Mouse (Mus musculus) embryonic facial prominence, embryonic 12.5 days (tissue): ENCODE results near the gene Sdc4. TPM values are rescaled to one million over a fixed set of nuclear protein-coding genes. Genes with fewer than 3 reads are reported as not detected.
A peak's percentile ranks its signal among the peaks of the same experiment; 100 is the strongest.

ENCODE experiments used
- ATAC-seq: fragments of 200-750 bp; cut with Nextera tagmentation; 2 replicates; pipeline ENCODE4 v1.8.0; 2017; ENCODE audit not compliant: insufficient number of reproducible peaks, insufficient read depth, low FRiP score, low TSS enrichment
- H3K27ac ChIP-seq: fragments of 300-500 bp; sonication (generic); 2 replicates; pipeline ENCODE4 v1.5.1; 2016; ENCODE audit warnings: mild to moderate bottlenecking
- H3K27me3 ChIP-seq: fragments of 300-500 bp; sonication (generic); 2 replicates; pipeline ENCODE4 v1.6.1; 2016; ENCODE audit warnings: mild to moderate bottlenecking, moderate library complexity
- H3K36me3 ChIP-seq: fragments of 300-500 bp; sonication (generic); 2 replicates; pipeline ENCODE4 v1.6.1; 2016; ENCODE audit warnings: mild to moderate bottlenecking
- H3K4me1 ChIP-seq: fragments of 300-500 bp; sonication (generic); 2 replicates; pipeline ENCODE4 v1.6.1; 2016
- H3K4me2 ChIP-seq: fragments of 300-500 bp; sonication (generic); replicated peaks from 2 replicates; pipeline ENCODE4 v1.6.1; 2016; ENCODE audit warnings: mild to moderate bottlenecking, moderate library complexity
- H3K4me3 ChIP-seq: fragments of 300-500 bp; sonication (generic); 2 replicates; pipeline ENCODE4 v1.5.1; 2016; ENCODE audit warnings: mild to moderate bottlenecking
- H3K9ac ChIP-seq: fragments of 300-500 bp; sonication (generic); 2 replicates; pipeline ENCODE4 v1.6.1; 2016; ENCODE audit warnings: mild to moderate bottlenecking, moderate library complexity
- H3K9me3 ChIP-seq: fragments of 300-500 bp; sonication (generic); 2 replicates; pipeline ENCODE4 v1.6.1; 2016; ENCODE audit warnings: mild to moderate bottlenecking, moderate library complexity
- WGBS: fragments of 180-500 bp; shearing (Covaris S2); methylation state at CpG from one replicate; pipeline ENCODE4 v1.1.7; 2016; 5-methylcytosine and 5-hydroxymethylcytosine counted together
- polyA plus RNA-seq: library from polyadenylated mRNA; unstranded; fragments of >200 nt; fragmentation: Nextera tagmentation; extraction: Ambion mirVana; gene quantifications from 2 replicates; pipeline ENCODE4 v1.2.1, GENCODE M21; 2016

Sdc4 gene
- polyA plus RNA-seq, 1 experiment from 2014 or later: 44.4 TPM

DNA sequence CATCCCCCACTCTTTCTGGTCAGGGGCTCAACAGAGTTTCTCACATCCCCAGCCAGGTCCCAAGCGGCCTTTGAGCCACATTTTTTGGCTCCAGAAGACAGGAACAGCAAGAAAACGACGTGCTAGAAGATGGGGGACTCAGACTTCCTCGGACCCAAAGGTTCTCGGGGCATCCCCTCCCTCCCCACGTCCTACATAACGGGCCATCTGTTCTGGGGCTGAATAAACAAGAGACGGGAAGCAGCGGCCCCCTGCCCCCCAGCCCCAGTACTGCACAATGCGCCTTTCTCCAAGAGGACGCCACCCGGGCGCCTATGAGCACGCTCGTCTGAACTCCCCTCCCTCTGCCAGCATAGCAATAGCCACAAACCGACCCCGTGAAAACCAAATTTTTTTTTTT is 54.7 kb downstream of the Sdc4 start, which contains the start of gene Slpi:
Gene Slpi, minus strand, starts transcription at position 76 of the 400 bp plus-strand sequence.
- Histone ChIP-seq H3K36me3 (no peaks in the 10 kb centered on the region), H3K4me3 (peak within 1 kb of the TSS; percentile 44), H3K27me3 (peaks cover 26% of the 10 kb centered on the region), H3K9me3 (no peaks in the 10 kb centered on the region), H3K4me2 (peak within 1 kb of the TSS; percentile 70), H3K4me1 (peaks cover 15% of the 10 kb centered on the region), H3K9ac (peak within 1 kb of the TSS; percentile 48), H3K27ac (peak within 1 kb of the TSS; percentile 88)
- peak; percentile 75 for ATAC-seq
- WGBS: under 1% methylated on average over 17 of the region's 17 CpGs

DNA sequence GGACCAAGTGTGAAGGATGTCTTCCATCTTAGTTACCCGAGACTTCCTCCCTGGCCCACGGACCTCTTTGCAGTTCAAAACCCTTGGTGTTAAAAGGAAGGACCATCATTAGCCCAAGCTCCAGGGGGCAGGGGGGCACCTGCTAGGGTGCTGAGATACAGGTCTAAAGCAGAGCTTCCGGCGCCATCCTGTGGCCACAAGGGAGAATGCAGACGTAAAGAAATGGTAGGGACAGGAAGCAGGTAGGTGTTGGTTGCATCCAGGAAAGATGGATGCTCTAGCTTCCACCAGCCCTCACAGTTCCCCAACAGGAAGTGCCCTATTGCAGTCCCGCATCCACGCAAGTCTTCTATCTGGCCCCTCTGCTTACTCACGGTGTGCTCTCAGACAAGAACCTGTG is 56.7 kb downstream of the Sdc4 start:
- no peaks in the 10 kb centered on the region for H3K36me3 ChIP-seq
- peaks cover 15% of the 10 kb centered on the region for H3K4me1 ChIP-seq
- 17% methylated on average over 8 of the region's 8 CpGs for WGBS
- no peak for ATAC-seq
- no peaks in the 10 kb centered on the region for H3K9me3 ChIP-seq
- peak overlapping the region; percentile 72 for H3K27ac ChIP-seq
- no peak overlapping the region for H3K9ac ChIP-seq
- peaks cover 18% of the 10 kb centered on the region for H3K27me3 ChIP-seq
- no peak overlapping the region for H3K4me3 ChIP-seq
- H3K4me2 ChIP-seq: no peak overlapping the region

DNA sequence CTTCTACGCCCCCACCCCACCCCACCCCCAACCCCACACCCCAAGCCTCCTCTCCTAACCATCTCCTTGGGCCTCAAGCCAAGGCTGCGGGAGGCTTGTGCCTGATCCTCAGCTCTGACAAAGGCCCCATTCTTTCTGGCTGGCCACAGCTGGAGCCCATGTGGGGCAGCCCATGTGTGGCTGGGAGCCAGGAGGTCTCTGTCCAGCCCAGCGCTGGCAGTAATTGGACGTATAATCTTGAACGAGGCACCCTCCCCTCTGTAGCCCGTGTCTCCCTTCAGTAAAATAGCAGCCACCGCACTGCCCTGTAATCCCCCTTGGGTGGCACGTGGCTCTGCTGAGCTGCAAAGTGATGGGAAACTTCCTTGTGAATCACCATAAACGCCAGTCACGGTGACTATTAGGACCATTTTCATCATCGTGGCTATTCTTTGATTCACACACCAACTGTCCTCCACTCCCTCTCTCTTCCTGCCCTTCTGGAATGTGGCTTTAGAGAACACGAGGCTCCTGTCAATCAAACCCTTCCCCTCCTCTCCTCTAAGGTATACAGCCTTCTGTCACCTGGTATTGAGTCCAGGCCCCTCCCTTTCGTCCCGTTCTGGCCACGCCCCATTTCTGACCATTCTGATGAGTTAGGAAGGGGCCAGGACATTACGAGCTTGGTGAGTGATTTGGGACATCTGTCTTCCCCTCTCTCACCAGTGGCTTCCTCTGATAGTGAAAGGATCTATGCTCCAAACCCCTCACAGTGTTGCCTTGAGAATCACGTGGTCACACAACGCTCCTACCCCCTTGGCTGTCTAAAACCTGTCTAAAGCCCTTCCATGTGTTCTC is 57.5 kb downstream of the Sdc4 start:
- no peaks in the 10 kb centered on the region for H3K36me3 ChIP-seq
- ATAC-seq: peak; percentile 82
- no peak overlapping the region for H3K4me3 ChIP-seq
- no peak overlapping the region for H3K9ac ChIP-seq
- H3K27me3 ChIP-seq: peaks cover 18% of the 10 kb centered on the region
- WGBS: 6% methylated on average over 18 of the region's 18 CpGs
- H3K9me3 ChIP-seq: no peaks in the 10 kb centered on the region
- H3K4me1 ChIP-seq: peaks cover 15% of the 10 kb centered on the region
- peak overlapping the region; percentile 72 for H3K27ac ChIP-seq
- peak overlapping the region; percentile 31 for H3K4me2 ChIP-seq

- Histone ChIP-seq H3K4me1 (peaks cover 11% of the 10 kb centered on the region), H3K27me3 (peaks cover 15% of the 10 kb centered on the region), H3K9ac (no peak overlapping the region), H3K27ac (no peak overlapping the region), H3K9me3 (no peaks in the 10 kb centered on the region), H3K4me3 (no peak overlapping the region), H3K4me2 (no peak overlapping the region), H3K36me3 (no peaks in the 10 kb centered on the region)
- no peak for ATAC-seq
- WGBS: 63% methylated on average over 11 of the region's 11 CpGs
These were observed 59.9 kb downstream of the Sdc4 start for GRCm38 (mm10) chr2:164383656-164384399.

- Histone ChIP-seq H3K4me1 (peaks cover 8% of the 10 kb centered on the region), H3K36me3 (no peaks in the 10 kb centered on the region), H3K4me2 (no peak overlapping the region), H3K27ac (no peak overlapping the region), H3K27me3 (peaks cover 8% of the 10 kb centered on the region; the same call in 1 of the 2 replicates), H3K9me3 (no peaks in the 10 kb centered on the region), H3K4me3 (no peak overlapping the region), H3K9ac (no peak overlapping the region)
- 76% methylated on average over 3 of the region's 3 CpGs for WGBS
- ATAC-seq: no peak
These were observed 60.7 kb downstream of the Sdc4 start for GRCm38 (mm10) chr2:164382971-164383370.

DNA sequence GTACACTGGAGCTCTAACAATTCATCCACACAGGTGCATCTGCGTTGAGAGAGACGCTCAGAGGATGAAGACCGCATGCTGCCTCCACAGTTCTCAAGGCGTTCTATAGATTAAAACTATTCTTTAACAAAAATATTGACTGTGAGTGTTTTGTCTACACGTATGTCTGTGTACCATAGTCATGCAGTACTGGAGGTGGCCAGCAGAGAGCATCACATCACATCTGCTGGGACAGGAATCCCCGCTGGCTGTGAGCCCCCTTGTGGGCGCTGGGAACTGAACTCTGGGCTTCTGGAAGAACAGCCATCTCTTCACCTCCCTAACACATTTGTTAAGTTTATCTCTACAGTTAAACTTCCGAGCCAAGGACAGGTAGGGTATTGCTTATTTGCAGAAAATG is 62.0 kb downstream of the Sdc4 start:
- 76% methylated on average over 8 of the region's 8 CpGs for WGBS
- Histone ChIP-seq H3K4me3 (no peak overlapping the region), H3K4me1 (peaks cover 8% of the 10 kb centered on the region), H3K9ac (no peak overlapping the region), H3K27ac (no peak overlapping the region), H3K27me3 (no peaks in the 10 kb centered on the region), H3K4me2 (no peak overlapping the region), H3K36me3 (no peaks in the 10 kb centered on the region), H3K9me3 (no peaks in the 10 kb centered on the region)
- no peak for ATAC-seq

DNA sequence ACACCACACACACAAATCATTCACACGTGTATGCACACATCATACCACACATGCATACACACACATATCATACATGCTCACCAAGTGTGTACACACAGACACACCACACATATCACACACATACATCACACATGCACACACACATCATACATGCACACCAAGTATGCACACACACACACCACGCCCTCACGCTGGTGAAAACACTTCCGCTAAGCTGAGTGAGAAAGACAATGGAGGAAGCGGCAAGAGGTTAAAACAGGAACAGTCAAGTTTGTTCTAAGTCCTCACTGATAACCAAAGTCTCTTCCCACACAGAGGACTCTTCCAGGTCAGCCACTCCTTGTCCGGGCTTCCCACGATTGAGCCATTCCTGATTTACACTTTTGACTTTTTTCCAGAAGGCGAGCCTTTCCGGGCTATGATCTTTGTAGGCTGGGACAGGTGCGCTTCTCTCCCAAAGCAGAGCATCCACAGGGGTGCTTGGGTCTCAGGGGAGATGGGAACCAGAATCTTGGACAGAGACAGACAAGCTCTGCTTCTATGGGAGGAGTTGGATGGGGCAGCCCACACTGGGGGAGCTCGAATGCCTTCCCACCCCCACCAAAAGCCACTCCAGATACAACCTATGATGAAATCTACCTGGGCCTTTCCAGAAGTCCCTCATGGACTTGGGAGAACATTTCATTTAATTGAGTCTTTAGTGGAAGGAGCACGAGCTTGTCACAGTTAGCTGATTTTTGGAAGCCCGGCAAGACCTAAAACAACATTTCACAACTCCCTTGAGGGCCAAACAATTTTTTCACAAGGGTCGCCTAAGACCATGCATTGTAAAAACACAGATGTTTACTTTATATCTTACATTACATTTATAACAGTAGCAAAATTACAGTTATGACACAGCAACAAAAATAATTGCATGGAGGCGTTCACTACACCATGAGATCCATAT is 65.9 kb downstream of the Sdc4 start:
- H3K27ac ChIP-seq: no peak overlapping the region
- H3K27me3 ChIP-seq: no peaks in the 10 kb centered on the region
- no peak overlapping the region for H3K9ac ChIP-seq
- H3K4me3 ChIP-seq: no peak overlapping the region
- no peak overlapping the region for H3K4me2 ChIP-seq
- 82% methylated on average over 15 of the region's 15 CpGs for WGBS
- no peaks in the 10 kb centered on the region for H3K4me1 ChIP-seq
- H3K36me3 ChIP-seq: no peaks in the 10 kb centered on the region
- no peak for ATAC-seq
- no peaks in the 10 kb centered on the region for H3K9me3 ChIP-seq

Other genes starting within 250 kb of the Sdc4 start
- not detected in 2 replicates for gene Wfdc15a, start 243.8 kb downstream of the Sdc4 start, polyA plus RNA-seq
- gene Wfdc15b, start 222.2 kb downstream of the Sdc4 start, polyA plus RNA-seq: not detected in 2 replicates
- not detected in 2 replicates for gene Svs2, start 205.4 kb downstream of the Sdc4 start, polyA plus RNA-seq
- gene Svs3b, start 187.2 kb downstream of the Sdc4 start, polyA plus RNA-seq: not detected in 2 replicates
- not detected in 2 replicates for gene Svs4, start 165.4 kb downstream of the Sdc4 start, polyA plus RNA-seq
- gene Svs3a, start 154.6 kb downstream of the Sdc4 start, polyA plus RNA-seq: not detected in 2 replicates
- gene Svs6, start 127.1 kb downstream of the Sdc4 start, polyA plus RNA-seq: not detected in 2 replicates
- not detected in 2 replicates for gene Svs5, start 111.1 kb downstream of the Sdc4 start, polyA plus RNA-seq
- 0.96 and 1.5 TPM in 2 replicates for gene Slpi, start 54.8 kb downstream of the Sdc4 start, polyA plus RNA-seq
- gene Rbpjl, start 40.7 kb downstream of the Sdc4 start, polyA plus RNA-seq: 0.46 and 0.53 TPM in 2 replicates
- 36.2 and 43.9 TPM in 2 replicates for gene Matn4, start 38.7 kb downstream of the Sdc4 start, polyA plus RNA-seq
- 65.4 and 66.8 TPM in 2 replicates for gene Sys1, start 13.1 kb upstream of the Sdc4 start, polyA plus RNA-seq
- 6.1 and 6.5 TPM in 2 replicates for gene Gm20458, start 17.1 kb upstream of the Sdc4 start, polyA plus RNA-seq
- not detected in 2 replicates for gene Trp53tg5, start 29.8 kb upstream of the Sdc4 start, polyA plus RNA-seq
- 1.7 and 2.2 TPM in 2 replicates for gene Dbndd2, start 42.2 kb upstream of the Sdc4 start, polyA plus RNA-seq
- 36.7 and 37.7 TPM in 2 replicates for gene Pigt, start 53.6 kb upstream of the Sdc4 start, polyA plus RNA-seq
- gene Wfdc2, start 118.5 kb upstream of the Sdc4 start, polyA plus RNA-seq: 49.9 and 59.6 TPM in 2 replicates
- gene Spint3, start 129.6 kb upstream of the Sdc4 start, polyA plus RNA-seq: not detected in 2 replicates
- gene Wfdc6a, start 141.6 kb upstream of the Sdc4 start, polyA plus RNA-seq: not detected in 2 replicates
- not detected in 2 replicates for gene Eppin, start 149.7 kb upstream of the Sdc4 start, polyA plus RNA-seq
- not detected in 2 replicates for gene Wfdc6b, start 169.6 kb upstream of the Sdc4 start, polyA plus RNA-seq
- gene Wfdc8, start 169.7 kb upstream of the Sdc4 start, polyA plus RNA-seq: not detected in 2 replicates
- gene Wfdc16, start 194.9 kb upstream of the Sdc4 start, polyA plus RNA-seq: not detected in 2 replicates
- gene Wfdc10, start 212.2 kb upstream of the Sdc4 start, polyA plus RNA-seq: not detected in 2 replicates
- gene Wfdc9, start 212.7 kb upstream of the Sdc4 start, polyA plus RNA-seq: not detected in 2 replicates
- not detected in 2 replicates for gene Wfdc11, start 230.2 kb upstream of the Sdc4 start, polyA plus RNA-seq
- gene Wfdc13, start 241.2 kb upstream of the Sdc4 start, polyA plus RNA-seq: 0.45 TPM in 1 of 2 replicates, not detected in the other